Mouse (Mus musculus) small intestine, adult 2 months (tissue): ENCODE results near the gene Tfam.

Experiments used
- CTCF ChIP-seq: fragments of 200-500 bp; IDR thresholded peaks from 2 replicates; pipeline ENCODE4 v1.5.1; 2012; ENCODE audit warnings: low read depth, mild to moderate bottlenecking, control low read depth, inconsistent platforms, low read length, moderate library complexity, mixed read lengths; ENCODE audit not compliant: insufficient replicate concordance, insufficient read length; ENCODE audit errors: extremely low read depth
- POLR2A ChIP-seq: fragments of 200-500 bp; IDR thresholded peaks from 2 replicates; pipeline ENCODE4 v1.6.1; 2012; ENCODE audit warnings: low read depth, mild to moderate bottlenecking, control low read depth, inconsistent platforms, low read length, moderate library complexity

GRCm38 (mm10) chr10:71215996-71216395, 22.1 kb downstream of the Tfam start:
- TF ChIP-seq POLR2A (no peak), CTCF (no peak)
